Mouse (Mus musculus) bone marrow macrophage, adult 2 months (primary cell): Measurements from ENCODE around the gene Gm42906.

ENCODE experiments used
- CTCF ChIP-seq: IDR thresholded peaks from 2 replicates; pipeline ENCODE4 v1.5.1; 2012; ENCODE audit warnings: low read depth, mild to moderate bottlenecking, low read length, moderate library complexity
- POLR2A ChIP-seq: IDR thresholded peaks from 2 replicates; pipeline ENCODE4 v1.6.1; 2012; ENCODE audit warnings: mild to moderate bottlenecking, low read depth, low read length, borderline replicate concordance

GRCm38 (mm10) chr5:151037871-151038270 is 390.1 kb downstream of the Gm42906 start:
- no peak for TF ChIP-seq POLR2A
- TF ChIP-seq CTCF: no peak
